Mouse (Mus musculus) 416B (cell line): Measurements from ENCODE around the gene Nin.

Source experiments
- DNase-seq: peaks from one replicate; pipeline ENCODE4 v3.0.0; 2011; ENCODE audit warnings: low read depth

Nin gene

GRCm38 (mm10) chr12:70119552-70119951 is 6.0 kb upstream of the Nin start:
- DNase-seq, result peak; percentile 44

- DNase-seq, result no peak
Measured at GRCm38 (mm10) chr12:70118721-70119345, 5.3 kb upstream of the Nin start.

GRCm38 (mm10) chr12:70117146-70117545 is 3.6 kb upstream of the Nin start:
- DNase-seq, result peak; percentile 64

- no peak for DNase-seq
Measured at GRCm38 (mm10) chr12:70112090-70112383, 1.5 kb downstream of the Nin start.

- peak; percentile 78 for DNase-seq
Measured at GRCm38 (mm10) chr12:70111367-70112089, 2.0 kb downstream of the Nin start.

GRCm38 (mm10) chr12:70111117-70111366 is 2.5 kb downstream of the Nin start:
- DNase-seq, result no peak

- DNase-seq, result peak; percentile 40
Measured at GRCm38 (mm10) chr12:70110375-70111116, 3.0 kb downstream of the Nin start.

GRCm38 (mm10) chr12:70109921-70110320 is 3.6 kb downstream of the Nin start:
- peak; percentile 74 for DNase-seq

GRCm38 (mm10) chr12:70108104-70108503 is 5.4 kb downstream of the Nin start:
- DNase-seq, result no peak

- DNase-seq, result no peak
Measured at GRCm38 (mm10) chr12:70106508-70106907, 7.0 kb downstream of the Nin start.

- DNase-seq, result no peak
Measured at GRCm38 (mm10) chr12:70105885-70106284, 7.6 kb downstream of the Nin start.

- DNase-seq, result no peak
Measured at GRCm38 (mm10) chr12:70104776-70105420, 8.6 kb downstream of the Nin start.

GRCm38 (mm10) chr12:70104199-70104598 is 9.3 kb downstream of the Nin start:
- DNase-seq, result no peak

- no peak for DNase-seq
Measured at GRCm38 (mm10) chr12:70103257-70103656, 10.3 kb downstream of the Nin start.

- DNase-seq, result peak; percentile 92
Measured at GRCm38 (mm10) chr12:70102426-70102825, 11.1 kb downstream of the Nin start.

- DNase-seq, result peak; percentile 64
Measured at GRCm38 (mm10) chr12:70101823-70102222, 11.7 kb downstream of the Nin start.

GRCm38 (mm10) chr12:70097901-70098300 is 15.6 kb downstream of the Nin start:
- DNase-seq, result no peak

- peak; percentile 88 for DNase-seq
Measured at GRCm38 (mm10) chr12:70097316-70097715, 16.2 kb downstream of the Nin start.

GRCm38 (mm10) chr12:70093266-70093893 is 20.1 kb downstream of the Nin start:
- no peak for DNase-seq

- no peak for DNase-seq
Measured at GRCm38 (mm10) chr12:70088297-70088696, 25.2 kb downstream of the Nin start.

- DNase-seq, result no peak
Measured at GRCm38 (mm10) chr12:70085351-70085750, 28.2 kb downstream of the Nin start.

GRCm38 (mm10) chr12:70084198-70084597 is 29.3 kb downstream of the Nin start:
- peak; percentile 94 for DNase-seq

- peak; percentile 42 for DNase-seq
Measured at GRCm38 (mm10) chr12:70083737-70084136, 29.8 kb downstream of the Nin start.
